Mouse (Mus musculus) adrenal gland, adult 18-20 months (tissue): Measurements from ENCODE around the gene Olfr735. TPM values are rescaled to one million over a fixed set of nuclear protein-coding genes. Genes with fewer than 3 reads are reported as not detected.

Experiments used
- DNase-seq, 2 experiments: peaks; one replicate each; pipeline ENCODE4 v3.0.0; 2021 to 2022; ENCODE audit warnings: low spot score in 2 of 2
- long read RNA-seq, 2 experiments: library from polyadenylated mRNA; stranded (forward); transcript quantifications; one replicate each; pipeline ENCODE4 v2.0.0; 2021
- total RNA-seq, 2 experiments: library from RNA; stranded (reverse); gene quantifications; 1 replicate in 1 of 2; 2 replicates in 1 of 2; pipeline ENCODE4 v1.2.3; 2021

The Olfr735 gene
- total RNA-seq: not detected
- long read RNA-seq, experiment 1: 0 reads
- long read RNA-seq, experiment 2: 0 reads

DNA sequence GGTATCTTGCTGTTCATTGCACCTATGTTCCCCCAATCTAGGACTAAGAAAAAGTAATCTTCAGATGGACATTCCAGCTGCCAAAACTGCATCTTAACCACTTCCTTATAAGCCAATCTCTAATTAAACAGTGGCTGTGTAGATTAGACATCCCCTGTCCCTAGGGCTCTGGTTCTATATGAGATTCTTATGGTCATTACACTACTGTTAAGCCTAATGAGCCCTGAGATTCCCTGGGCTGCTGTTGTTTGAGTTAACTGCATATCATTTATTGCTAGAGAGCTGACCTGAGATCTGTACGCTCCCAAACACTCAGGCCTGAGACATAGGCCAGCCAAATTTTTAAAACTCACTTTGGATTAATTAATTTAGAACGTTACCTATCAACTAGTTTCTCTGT is at the start of gene Olfr735:
Gene Olfr735 (minus strand): TSS at position 77 of the 400 bp plus-strand sequence.
- no peak for DNase-seq

- DNase-seq: no peak
These were observed 32.2 kb upstream of the Olfr735 start, which contains the start of gene Olfr736 for GRCm38 (mm10) chr14:50380863-50381262. Gene Olfr736, plus strand, starts transcription at chr14:50381163.

- no peak for DNase-seq
These were observed 14.9 kb upstream of the Olfr735 start for GRCm38 (mm10) chr14:50363561-50363960.

DNA sequence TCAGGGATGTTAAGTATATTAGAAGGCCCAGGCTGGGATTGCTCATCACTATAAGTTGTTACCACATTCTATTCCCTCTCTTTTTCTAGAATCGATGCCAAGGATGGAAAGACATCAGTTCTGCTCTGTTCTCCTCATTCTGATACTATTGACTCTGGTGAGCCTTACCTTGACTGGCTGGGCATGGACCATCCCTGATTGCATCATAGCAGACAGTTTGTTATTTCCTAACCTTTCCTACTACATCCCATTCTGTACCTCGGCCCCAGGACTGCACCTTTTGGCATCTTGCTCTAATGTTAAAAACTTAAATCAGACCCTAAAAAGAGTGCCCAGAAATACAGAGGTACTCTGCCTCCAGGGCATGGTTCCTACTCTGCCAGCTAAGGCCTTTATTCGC is 11.8 kb upstream of the Olfr735 start:
- no peak for DNase-seq

DNA sequence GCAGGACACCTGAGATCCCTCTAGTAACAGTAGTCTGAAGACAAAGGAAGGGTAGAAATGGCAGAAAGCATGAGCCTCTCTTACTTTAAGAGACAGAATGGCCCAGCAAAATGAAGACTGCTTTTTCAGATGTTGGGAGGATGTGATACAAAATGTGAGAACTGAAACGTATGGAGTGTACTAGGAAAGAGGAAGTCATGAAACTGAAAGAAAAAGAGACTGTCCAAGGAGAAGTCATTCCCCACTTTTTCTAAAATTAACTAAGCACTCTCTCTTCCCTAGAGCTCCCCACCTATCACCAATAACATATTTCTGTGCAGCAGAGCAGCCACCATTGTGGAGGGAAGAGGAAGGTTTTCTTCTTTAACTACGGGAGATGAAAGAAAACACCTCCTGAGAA is 8.9 kb upstream of the Olfr735 start, which contains the start of gene Tlr11:
Gene Tlr11 (plus strand): TSS at position 322 of the 400 bp plus-strand sequence.
- DNase-seq: no peak

- DNase-seq: no peak
These were observed 8.1 kb upstream of the Olfr735 start for GRCm38 (mm10) chr14:50356725-50357124.

DNA sequence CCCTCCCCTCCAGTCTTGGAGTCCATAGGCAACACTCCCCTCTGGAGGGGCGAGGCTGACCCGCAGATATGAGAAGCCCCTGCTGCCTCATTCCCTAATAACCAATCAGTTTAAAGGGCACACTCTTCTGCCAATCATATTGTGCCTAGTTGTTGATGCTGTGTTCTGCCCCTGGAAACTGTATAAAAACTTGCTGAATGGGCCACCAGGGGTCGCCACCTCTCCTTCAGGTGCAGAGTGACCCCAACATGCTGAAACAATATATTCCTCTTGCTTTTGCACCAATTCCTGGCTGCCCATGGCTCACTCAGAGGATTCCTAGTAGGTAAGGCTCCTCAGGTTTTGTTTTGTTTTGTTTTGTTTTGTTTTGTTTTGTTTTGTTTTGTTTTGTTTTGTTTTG is 3.8 kb upstream of the Olfr735 start:
- peak in 1 of 2 experiments; percentile 39 for DNase-seq

- no peak for DNase-seq
These were observed 22.0 kb downstream of the Olfr735 start, which contains the start of gene Olfr734 for GRCm38 (mm10) chr14:50326661-50327060. Gene Olfr734, minus strand, starts transcription at chr14:50326761.

GRCm38 (mm10) chr14:50301422-50301821 is 47.2 kb downstream of the Olfr735 start, which contains the start of gene Olfr733:
Gene Olfr733, minus strand, starts transcription at chr14:50301522.
- DNase-seq: no peak

Other genes starting within 250 kb of the Olfr735 start
- not detected for gene Olfr727, start 225.7 kb downstream of the Olfr735 start, total RNA-seq
- not detected for gene Olfr728, start 206.2 kb downstream of the Olfr735 start, total RNA-seq
- not detected for gene Olfr729, start 196.0 kb downstream of the Olfr735 start, total RNA-seq
- not detected for gene Olfr730, start 160.7 kb downstream of the Olfr735 start, total RNA-seq
- gene Olfr731, start 107.0 kb downstream of the Olfr735 start, total RNA-seq: not detected
- not detected for gene Olfr732, start 64.7 kb downstream of the Olfr735 start, total RNA-seq
- not detected for gene Olfr733, start 47.4 kb downstream of the Olfr735 start, total RNA-seq
- not detected for gene Olfr734, start 22.1 kb downstream of the Olfr735 start, total RNA-seq
- gene Tlr11, start 9.0 kb upstream of the Olfr735 start, total RNA-seq: under 1 TPM; 0.10 to 0.54 TPM
- gene Olfr736, start 32.3 kb upstream of the Olfr735 start, total RNA-seq: not detected
- gene Olfr738, start 58.7 kb upstream of the Olfr735 start, total RNA-seq: not detected
- gene Olfr739, start 69.8 kb upstream of the Olfr735 start, total RNA-seq: not detected
- gene Olfr740, start 96.7 kb upstream of the Olfr735 start, total RNA-seq: not detected
- gene Olfr741, start 123.9 kb upstream of the Olfr735 start, total RNA-seq: not detected
- not detected for gene Olfr742, start 154.7 kb upstream of the Olfr735 start, total RNA-seq
- gene Olfr743, start 173.0 kb upstream of the Olfr735 start, total RNA-seq: not detected